Mouse (Mus musculus): ENCODE measurements around the gene Utrn. TPM values are rescaled to one million over a fixed set of nuclear protein-coding genes. Genes with fewer than 3 reads are reported as not detected.

Utrn gene
- polyA plus RNA-seq, 1 experiment from 2014 or later, result 25.7 TPM

DNA sequence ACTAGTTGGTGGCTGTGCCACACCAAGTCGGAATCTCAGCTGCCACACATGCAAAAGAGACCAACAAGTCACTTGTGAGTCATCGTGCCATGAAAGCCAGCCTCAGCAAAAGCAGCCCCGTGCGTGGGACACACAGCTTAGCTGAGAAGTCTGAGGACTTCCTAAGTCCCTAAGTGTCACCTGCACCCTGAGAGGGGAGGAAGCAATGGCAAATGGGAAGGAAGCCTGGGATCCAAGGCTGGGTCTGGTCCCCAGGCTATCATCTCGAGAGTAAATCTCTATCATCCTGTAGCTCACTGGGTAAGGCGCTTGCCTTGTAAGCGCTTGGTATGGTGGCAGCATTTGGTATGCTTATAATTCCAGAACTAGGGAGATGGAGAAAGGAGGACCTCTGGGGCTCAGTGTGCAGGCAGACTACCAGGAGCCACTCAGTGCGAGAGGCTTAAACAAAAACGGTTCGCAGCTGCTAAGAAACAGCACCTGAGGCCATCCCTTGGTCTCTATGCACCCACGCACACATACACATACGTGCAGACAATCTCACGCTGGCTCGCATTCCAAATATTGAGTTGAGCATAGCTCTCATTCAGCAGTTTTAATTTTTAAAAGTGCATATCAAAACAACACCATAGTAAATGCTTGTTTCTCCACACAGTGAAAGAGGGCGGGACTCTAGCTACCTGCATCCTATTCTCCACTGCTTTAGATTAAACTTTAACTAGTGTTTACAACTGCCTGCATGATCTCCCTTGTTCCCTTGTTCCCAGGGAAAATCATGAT lies 16.6 kb downstream of the Utrn start:
- Histone ChIP-seq H3K27me3 (replicated peaks; ENCODE audit: control insufficient read depth, insufficient read depth, low read length) (no peaks in the 10 kb centered on the region), H3K9ac (ENCODE audit: low read depth, low read length) (no peak overlapping the region), H3K4me3 (ENCODE audit: low read length) (no peak overlapping the region), H3K4me1 (ENCODE audit: control insufficient read depth, insufficient read depth, low read depth, low read length) (peaks cover 5% of the 10 kb centered on the region; the same call in 1 of the 2 replicates), H3K36me3 (ENCODE audit: control insufficient read depth, insufficient read depth, low read length) (no peaks in the 10 kb centered on the region), H3K4me2 (ENCODE audit: low read length) (no peak overlapping the region), H3K9me3 (ENCODE audit: control insufficient read depth, low read length) (no peaks in the 10 kb centered on the region), H3K27ac (ENCODE audit: low read depth, low read length) (no peak overlapping the region)
- 83% methylated on average over 15 of the region's 15 CpGs for WGBS
- no peak for ATAC-seq

DNA sequence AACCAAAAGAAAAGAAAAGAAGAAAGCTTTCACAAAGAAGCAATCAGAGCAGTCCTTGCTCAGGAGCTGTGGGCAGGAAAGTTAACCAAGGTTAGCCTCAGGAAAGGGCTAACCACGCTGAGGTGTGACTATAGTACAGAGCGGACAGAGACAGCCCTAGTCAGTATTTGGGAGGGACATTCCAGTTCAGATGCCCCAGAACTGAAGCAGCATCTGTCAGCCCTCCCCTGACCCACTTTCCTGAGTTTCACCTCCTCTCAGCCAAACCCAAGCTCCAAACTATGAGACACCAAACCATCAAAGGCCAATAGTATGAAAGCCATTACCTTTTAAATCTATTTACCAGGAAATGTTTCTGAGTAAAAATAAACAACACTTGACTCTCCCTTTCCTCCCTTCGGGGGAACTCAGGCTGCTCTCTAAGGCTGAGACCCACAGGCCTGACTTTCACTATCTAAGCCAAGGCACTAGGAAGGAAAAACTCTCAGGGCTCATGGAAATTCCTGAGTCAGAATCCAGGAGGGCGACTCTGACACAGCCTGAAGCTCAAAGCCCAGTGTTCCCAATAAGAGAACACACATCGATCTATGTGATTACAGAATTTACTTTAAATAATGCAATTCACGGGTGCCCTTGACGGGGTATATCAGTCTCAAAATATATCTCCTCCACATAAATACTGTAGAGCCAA lies 18.2 kb downstream of the Utrn start:
- Histone ChIP-seq H3K4me3 (ENCODE audit: low read length) (no peak overlapping the region), H3K9ac (ENCODE audit: low read depth, low read length) (no peak overlapping the region), H3K27me3 (replicated peaks; ENCODE audit: control insufficient read depth, insufficient read depth, low read length) (no peaks in the 10 kb centered on the region), H3K9me3 (ENCODE audit: control insufficient read depth, low read length) (no peaks in the 10 kb centered on the region), H3K27ac (ENCODE audit: low read depth, low read length) (no peak overlapping the region), H3K4me2 (ENCODE audit: low read length) (no peak overlapping the region), H3K4me1 (ENCODE audit: control insufficient read depth, insufficient read depth, low read depth, low read length) (peaks cover 5% of the 10 kb centered on the region; the same call in 1 of the 2 replicates), H3K36me3 (ENCODE audit: control insufficient read depth, insufficient read depth, low read length) (no peaks in the 10 kb centered on the region)
- no peak for ATAC-seq
- 85% methylated on average over 7 of the region's 7 CpGs for WGBS

DNA sequence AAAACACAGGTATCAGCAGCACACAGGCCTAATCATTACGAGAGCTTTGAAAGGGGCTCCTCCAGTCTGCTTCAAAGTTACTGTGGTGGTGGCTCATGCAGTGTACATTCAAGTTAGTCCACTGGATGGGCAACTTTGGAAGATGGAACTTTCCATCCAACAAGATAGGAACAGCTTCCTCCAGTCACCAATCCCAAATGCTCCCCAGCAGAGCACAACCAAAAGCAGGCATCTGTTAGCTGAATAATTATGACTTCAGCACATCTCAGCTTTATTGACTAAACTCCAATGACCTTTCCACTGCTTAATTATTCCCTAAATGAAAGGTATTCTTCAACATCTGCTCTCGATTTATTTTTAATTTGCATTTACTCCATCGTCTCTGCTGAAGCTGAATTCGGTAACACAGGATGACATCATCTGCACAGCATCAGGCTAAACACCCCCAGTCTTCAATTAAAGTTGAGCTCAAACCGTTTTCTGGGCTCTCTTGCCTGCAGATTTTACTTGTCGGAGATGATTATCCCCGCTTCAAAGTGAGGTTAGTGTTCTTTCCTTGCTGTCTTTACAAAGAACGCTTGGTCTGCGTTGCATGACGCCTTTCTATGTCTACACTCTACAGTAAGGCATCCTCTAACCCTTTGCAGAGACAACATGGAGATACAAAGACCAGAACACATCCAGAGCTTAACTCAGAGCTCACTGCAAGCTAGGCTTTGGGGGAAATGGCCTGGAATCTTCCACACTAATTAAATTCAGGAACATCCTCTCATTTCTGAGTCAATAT lies 20.6 kb downstream of the Utrn start:
- H3K4me3 ChIP-seq (ENCODE audit: low read length), result no peak overlapping the region
- no peak overlapping the region for H3K27ac ChIP-seq (ENCODE audit: low read depth, low read length)
- H3K27me3 ChIP-seq (replicated peaks; ENCODE audit: control insufficient read depth, insufficient read depth, low read length), result no peaks in the 10 kb centered on the region
- no peak overlapping the region for H3K4me2 ChIP-seq (ENCODE audit: low read length)
- H3K9me3 ChIP-seq (ENCODE audit: control insufficient read depth, low read length), result no peaks in the 10 kb centered on the region
- no peak overlapping the region for H3K9ac ChIP-seq (ENCODE audit: low read depth, low read length)
- 72% methylated on average over 10 of the region's 10 CpGs for WGBS
- H3K4me1 ChIP-seq (ENCODE audit: control insufficient read depth, insufficient read depth, low read depth, low read length), result peaks cover 5% of the 10 kb centered on the region; the same call in 1 of the 2 replicates
- ATAC-seq, result no peak
- H3K36me3 ChIP-seq (ENCODE audit: control insufficient read depth, insufficient read depth, low read length), result no peaks in the 10 kb centered on the region

DNA sequence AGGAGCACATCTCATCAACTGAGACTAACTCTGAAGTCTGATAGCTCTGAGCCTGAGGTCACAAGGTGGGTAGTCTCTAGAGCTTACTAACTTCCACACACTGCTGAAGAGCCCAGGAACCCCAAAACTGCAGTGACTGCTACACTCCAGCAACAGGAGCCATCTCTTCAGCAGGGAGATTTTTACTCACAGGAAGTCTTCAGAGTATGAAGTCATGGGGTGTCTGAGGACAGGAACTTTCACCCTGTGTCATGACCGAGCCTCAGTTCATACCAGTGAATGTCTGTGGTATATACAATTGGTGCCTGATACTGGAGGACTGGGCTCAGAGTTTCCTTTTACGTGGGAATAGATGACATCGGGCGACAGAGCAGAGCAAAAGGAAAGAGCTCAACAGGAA lies 26.6 kb downstream of the Utrn start:
- no peak overlapping the region for H3K4me3 ChIP-seq (ENCODE audit: low read length)
- no peak overlapping the region for H3K4me2 ChIP-seq (ENCODE audit: low read length)
- no peak overlapping the region for H3K27ac ChIP-seq (ENCODE audit: low read depth, low read length)
- H3K4me1 ChIP-seq (ENCODE audit: control insufficient read depth, insufficient read depth, low read depth, low read length), result no peaks in the 10 kb centered on the region
- no peak overlapping the region for H3K9ac ChIP-seq (ENCODE audit: low read depth, low read length)
- no peaks in the 10 kb centered on the region for H3K9me3 ChIP-seq (ENCODE audit: control insufficient read depth, low read length)
- no peak; the same call in 1 of the 2 replicates for ATAC-seq
- no peaks in the 10 kb centered on the region for H3K36me3 ChIP-seq (ENCODE audit: control insufficient read depth, insufficient read depth, low read length)
- H3K27me3 ChIP-seq (replicated peaks; ENCODE audit: control insufficient read depth, insufficient read depth, low read length), result no peaks in the 10 kb centered on the region
- WGBS, result 89% methylated on average over 4 of the region's 4 CpGs

DNA sequence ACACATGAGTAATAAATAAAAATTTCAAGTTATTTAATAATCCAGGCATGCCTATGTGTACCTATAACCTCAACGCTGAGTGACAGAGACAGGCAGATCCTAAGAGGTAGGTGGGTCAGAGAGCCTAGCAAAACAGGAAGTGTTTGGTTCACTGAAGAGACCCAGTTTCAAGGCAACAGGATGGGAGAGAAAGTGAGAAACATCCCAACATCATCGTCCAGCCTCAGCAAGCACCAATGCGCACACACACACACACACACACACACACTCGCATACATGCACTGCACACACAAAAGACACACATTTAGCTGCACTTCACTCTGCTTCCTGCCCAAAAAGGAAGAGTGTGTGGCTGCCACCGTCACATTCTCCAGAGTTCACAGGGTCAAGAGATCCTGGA lies 27.7 kb downstream of the Utrn start:
- no peak for ATAC-seq
- no peak overlapping the region for H3K9ac ChIP-seq (ENCODE audit: low read depth, low read length)
- no peaks in the 10 kb centered on the region for H3K36me3 ChIP-seq (ENCODE audit: control insufficient read depth, insufficient read depth, low read length)
- no peak overlapping the region for H3K27ac ChIP-seq (ENCODE audit: low read depth, low read length)
- no peaks in the 10 kb centered on the region for H3K4me1 ChIP-seq (ENCODE audit: control insufficient read depth, insufficient read depth, low read depth, low read length)
- WGBS, result 69% methylated on average over 5 of the region's 5 CpGs
- no peak overlapping the region for H3K4me3 ChIP-seq (ENCODE audit: low read length)
- no peaks in the 10 kb centered on the region for H3K9me3 ChIP-seq (ENCODE audit: control insufficient read depth, low read length)
- H3K27me3 ChIP-seq (replicated peaks; ENCODE audit: control insufficient read depth, insufficient read depth, low read length), result no peaks in the 10 kb centered on the region
- no peak overlapping the region for H3K4me2 ChIP-seq (ENCODE audit: low read length)

DNA sequence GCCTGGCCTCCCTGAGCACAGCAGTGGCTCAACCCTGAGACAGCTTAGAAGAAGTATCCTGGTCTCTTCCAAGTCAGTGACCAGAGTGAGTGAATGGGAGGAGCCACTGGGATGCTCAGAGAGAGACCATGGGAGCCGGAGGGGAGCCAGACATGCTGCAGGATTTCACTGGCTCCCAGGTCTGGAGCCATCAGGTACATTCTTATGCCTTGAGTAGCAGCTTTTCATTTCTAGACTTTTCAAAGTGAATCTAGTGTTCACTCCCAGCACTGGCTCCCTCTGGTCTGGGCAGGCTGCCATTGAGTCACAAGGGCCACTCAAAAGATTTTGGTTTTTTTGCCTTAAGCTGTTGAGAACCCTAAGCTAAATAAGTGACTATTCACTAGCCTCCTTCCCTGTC lies 31.5 kb downstream of the Utrn start:
- H3K4me3 ChIP-seq (ENCODE audit: low read length), result no peak overlapping the region
- 0 out of 2 replicates have a peak, but pooled peaks have one; percentile 30 for ATAC-seq
- no peak overlapping the region for H3K27ac ChIP-seq (ENCODE audit: low read depth, low read length)
- H3K4me1 ChIP-seq (ENCODE audit: control insufficient read depth, insufficient read depth, low read depth, low read length), result no peaks in the 10 kb centered on the region
- H3K27me3 ChIP-seq (replicated peaks; ENCODE audit: control insufficient read depth, insufficient read depth, low read length), result no peaks in the 10 kb centered on the region
- H3K9ac ChIP-seq (ENCODE audit: low read depth, low read length), result no peak overlapping the region
- no peaks in the 10 kb centered on the region for H3K36me3 ChIP-seq (ENCODE audit: control insufficient read depth, insufficient read depth, low read length)
- no peak overlapping the region for H3K4me2 ChIP-seq (ENCODE audit: low read length)
- no peaks in the 10 kb centered on the region for H3K9me3 ChIP-seq (ENCODE audit: control insufficient read depth, low read length)
- 81% methylated on average over 1 of the region's 1 CpGs for WGBS

DNA sequence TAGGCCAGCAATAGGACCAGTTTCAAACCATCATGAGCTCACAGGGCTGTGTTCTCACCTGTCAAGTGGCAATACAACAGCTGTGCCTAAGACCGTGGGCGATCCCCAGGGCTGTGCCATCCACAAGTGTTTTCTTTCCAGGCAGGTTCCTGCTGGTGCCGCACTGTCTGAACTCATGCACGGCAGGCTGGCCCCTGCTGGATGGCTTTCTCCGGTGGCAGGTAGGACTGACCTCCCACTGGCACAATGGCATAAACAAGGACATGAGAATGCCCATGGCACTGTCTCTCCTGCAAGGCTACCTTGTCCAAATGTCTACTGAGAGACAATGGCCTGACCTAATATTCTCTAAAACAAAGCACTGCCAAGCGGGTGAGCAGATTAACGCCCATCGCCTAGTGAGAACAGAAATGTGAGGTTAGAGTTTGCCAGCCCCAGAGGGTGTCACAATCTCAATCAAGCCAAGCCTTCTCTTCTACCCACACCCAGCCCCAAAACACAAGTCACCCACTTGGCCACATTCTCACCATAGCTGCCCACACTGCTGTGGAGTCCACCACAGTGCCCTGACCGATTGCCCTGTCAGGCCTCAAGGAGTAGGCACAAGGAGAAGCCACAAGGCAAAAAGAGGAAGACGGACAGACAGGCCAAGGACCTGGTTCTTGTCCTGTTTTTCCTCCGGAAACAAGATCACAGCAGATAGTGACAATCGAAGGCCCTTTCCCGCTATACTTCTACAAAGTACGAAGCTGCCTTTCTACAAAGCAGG lies 32.9 kb downstream of the Utrn start:
- Histone ChIP-seq H3K9me3 (ENCODE audit: control insufficient read depth, low read length) (no peaks in the 10 kb centered on the region), H3K4me2 (ENCODE audit: low read length) (no peak overlapping the region), H3K27ac (ENCODE audit: low read depth, low read length) (no peak overlapping the region), H3K9ac (ENCODE audit: low read depth, low read length) (no peak overlapping the region), H3K4me3 (ENCODE audit: low read length) (no peak overlapping the region), H3K36me3 (ENCODE audit: control insufficient read depth, insufficient read depth, low read length) (no peaks in the 10 kb centered on the region), H3K27me3 (replicated peaks; ENCODE audit: control insufficient read depth, insufficient read depth, low read length) (no peaks in the 10 kb centered on the region), H3K4me1 (ENCODE audit: control insufficient read depth, insufficient read depth, low read depth, low read length) (no peaks in the 10 kb centered on the region)
- no peak for ATAC-seq
- 87% methylated on average over 14 of the region's 14 CpGs for WGBS

DNA sequence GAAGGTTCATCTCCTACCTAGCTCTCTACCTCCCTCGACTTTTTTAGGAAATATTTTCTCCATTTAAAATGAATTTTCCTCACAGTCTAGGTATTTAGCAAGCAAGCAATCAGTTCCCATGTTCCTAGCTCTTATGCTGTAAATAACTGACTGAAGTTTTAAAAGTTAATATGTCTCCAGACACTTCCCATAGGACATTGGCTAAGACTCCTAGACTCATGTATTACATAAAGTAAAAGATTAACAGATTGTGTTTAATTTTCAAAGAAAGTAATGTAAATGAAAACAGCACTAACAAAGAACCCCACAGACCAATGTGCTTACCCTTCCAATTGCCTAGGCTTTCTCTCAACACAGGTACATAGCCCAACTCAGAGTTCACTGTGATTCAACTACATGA lies 35.0 kb downstream of the Utrn start:
- WGBS, result 75% methylated on average over 1 of the region's 1 CpGs
- Histone ChIP-seq H3K36me3 (ENCODE audit: control insufficient read depth, insufficient read depth, low read length) (no peaks in the 10 kb centered on the region), H3K9me3 (ENCODE audit: control insufficient read depth, low read length) (no peaks in the 10 kb centered on the region), H3K4me2 (ENCODE audit: low read length) (no peak overlapping the region), H3K4me3 (ENCODE audit: low read length) (no peak overlapping the region), H3K4me1 (ENCODE audit: control insufficient read depth, insufficient read depth, low read depth, low read length) (no peaks in the 10 kb centered on the region), H3K27me3 (replicated peaks; ENCODE audit: control insufficient read depth, insufficient read depth, low read length) (no peaks in the 10 kb centered on the region), H3K9ac (ENCODE audit: low read depth, low read length) (no peak overlapping the region), H3K27ac (ENCODE audit: low read depth, low read length) (no peak overlapping the region)
- no peak for ATAC-seq
